Mouse (Mus musculus): Measurements from ENCODE around the gene St8sia1. TPM values are rescaled to one million over a fixed set of nuclear protein-coding genes. Genes with fewer than 3 reads are reported as not detected.

The St8sia1 gene
- polyA plus RNA-seq, 1 experiment = not detected

DNA sequence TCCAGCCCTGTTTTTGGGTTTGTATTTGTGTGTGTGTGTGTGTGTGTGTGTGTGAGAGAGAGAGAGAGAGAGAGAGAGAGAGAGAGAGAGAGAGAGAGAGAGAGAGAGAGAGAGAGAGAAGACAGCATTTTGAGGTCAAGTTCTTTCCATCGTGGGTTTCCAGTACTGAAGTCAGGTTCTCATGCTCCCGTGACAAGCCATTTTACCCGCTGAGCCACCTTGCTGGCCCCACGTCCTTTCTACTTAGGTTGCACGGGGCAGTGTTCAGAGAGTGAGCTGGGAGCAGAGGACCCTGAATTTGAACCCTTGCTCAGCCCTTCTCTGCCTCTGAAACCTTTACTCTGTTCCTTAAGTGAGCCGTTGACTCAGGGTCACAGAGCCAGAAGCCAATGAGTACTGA lies 17.2 kb downstream of the St8sia1 start:
- WGBS = 86% methylated on average over 6 of the region's 6 CpGs
- Histone ChIP-seq H3K4me1 (ENCODE audit: control insufficient read depth, insufficient read depth, low read length) (peaks cover 12% of the 10 kb centered on the region), H3K4me3 (ENCODE audit: insufficient read depth, low read depth, low read length) (no peak overlapping the region), H3K27ac (ENCODE audit: insufficient read depth, low read depth, low read length) (no peak overlapping the region)
- TF ChIP-seq CTCF (IDR thresholded peaks at IDR 0.05; ENCODE audit: insufficient read depth, low read depth, low read length) = no peak
- no peak for TF ChIP-seq POLR2A (IDR thresholded peaks at IDR 0.05; ENCODE audit: insufficient read depth, low read depth, low read length)

DNA sequence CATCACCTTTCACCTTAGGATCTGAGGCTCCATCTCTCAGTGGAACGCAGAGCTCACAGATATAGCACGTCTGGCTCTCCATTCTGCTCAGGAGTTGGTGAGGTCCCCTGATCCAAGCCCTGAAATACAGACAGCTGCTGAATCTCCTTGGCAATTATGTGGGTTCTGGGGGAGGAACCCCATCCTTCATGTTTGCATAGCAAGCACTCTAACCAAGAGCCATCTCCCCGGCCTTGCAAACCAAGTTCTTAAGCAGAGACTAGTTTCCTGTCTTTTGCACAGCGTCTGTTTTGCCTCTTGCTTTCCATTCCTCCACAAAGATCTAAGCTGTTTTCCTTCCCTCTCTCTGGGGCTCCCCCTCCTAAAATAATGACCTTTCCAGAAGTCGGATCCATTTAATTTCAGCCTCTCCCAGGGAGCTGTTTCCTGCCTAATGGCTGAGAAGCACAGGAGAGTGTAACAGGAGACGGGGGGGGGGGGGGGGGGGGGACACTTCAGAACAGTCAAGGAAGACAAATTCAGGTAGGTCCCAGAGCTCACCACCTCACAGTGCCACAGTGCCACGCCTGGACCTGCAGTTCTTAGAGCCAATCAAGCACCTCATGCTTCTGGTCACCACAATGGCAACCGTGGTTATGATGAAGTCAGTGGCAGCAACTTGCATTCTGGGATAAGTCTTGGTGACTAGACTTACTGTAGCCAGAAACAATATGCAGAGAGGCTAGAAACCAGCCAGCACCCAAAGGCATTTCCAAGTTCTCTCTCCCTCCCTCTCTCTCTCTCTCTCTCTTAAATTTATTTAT lies 18.0 kb downstream of the St8sia1 start:
- 76% methylated on average over 8 of the region's 8 CpGs for WGBS
- peaks cover 12% of the 10 kb centered on the region for H3K4me1 ChIP-seq (ENCODE audit: control insufficient read depth, insufficient read depth, low read length)
- H3K4me3 ChIP-seq (ENCODE audit: insufficient read depth, low read depth, low read length) = no peak overlapping the region
- no peak overlapping the region for H3K27ac ChIP-seq (ENCODE audit: insufficient read depth, low read depth, low read length)
- TF ChIP-seq CTCF (IDR thresholded peaks at IDR 0.05; ENCODE audit: insufficient read depth, low read depth, low read length) = no peak
- TF ChIP-seq POLR2A (IDR thresholded peaks at IDR 0.05; ENCODE audit: insufficient read depth, low read depth, low read length) = no peak

DNA sequence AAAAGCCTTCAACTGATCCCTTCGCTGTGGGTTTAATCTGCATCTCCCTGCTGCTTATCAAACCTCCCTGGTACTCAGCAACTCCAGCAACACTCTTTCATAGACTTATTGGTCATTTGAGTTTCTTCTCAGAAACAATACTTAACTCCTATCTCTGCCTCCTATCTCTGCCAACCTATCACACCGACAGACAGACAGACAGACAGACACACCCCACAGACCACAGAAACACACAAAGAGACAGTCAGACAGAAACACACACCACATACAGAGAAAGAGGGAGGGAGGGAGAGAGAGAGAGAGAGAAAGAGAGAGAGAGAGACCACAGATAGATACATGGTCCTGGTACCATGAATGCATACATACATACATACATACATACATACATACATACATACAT lies 18.8 kb downstream of the St8sia1 start:
- Histone ChIP-seq H3K4me1 (ENCODE audit: control insufficient read depth, insufficient read depth, low read length) (peaks cover 12% of the 10 kb centered on the region), H3K27ac (ENCODE audit: insufficient read depth, low read depth, low read length) (no peak overlapping the region), H3K4me3 (ENCODE audit: insufficient read depth, low read depth, low read length) (no peak overlapping the region)
- 93% methylated on average over 2 of the region's 2 CpGs for WGBS
- TF ChIP-seq POLR2A (IDR thresholded peaks at IDR 0.05; ENCODE audit: insufficient read depth, low read depth, low read length) (no peak), CTCF (IDR thresholded peaks at IDR 0.05; ENCODE audit: insufficient read depth, low read depth, low read length) (no peak)

DNA sequence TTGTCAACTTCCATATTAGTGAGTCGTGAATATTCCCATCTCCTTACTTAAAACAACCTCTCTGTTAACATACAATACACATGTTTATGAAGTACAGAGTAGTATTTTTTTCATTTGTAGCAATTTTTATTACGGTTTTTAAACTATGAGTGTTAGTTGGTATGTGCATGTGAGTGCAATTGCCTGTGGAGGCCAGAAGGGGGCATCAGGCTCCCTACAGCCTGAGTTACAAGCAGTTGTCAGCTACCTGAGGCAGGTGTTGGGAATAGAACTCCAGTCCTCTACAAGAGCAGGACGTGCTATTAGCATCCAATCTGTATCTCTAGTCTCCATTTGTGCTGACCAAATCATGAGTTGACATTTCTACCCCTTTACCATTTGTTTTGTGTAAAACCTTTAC lies 19.8 kb downstream of the St8sia1 start:
- 98% methylated on average over 3 of the region's 3 CpGs for WGBS
- Histone ChIP-seq H3K4me3 (ENCODE audit: insufficient read depth, low read depth, low read length) (no peak overlapping the region), H3K27ac (ENCODE audit: insufficient read depth, low read depth, low read length) (no peak overlapping the region), H3K4me1 (ENCODE audit: control insufficient read depth, insufficient read depth, low read length) (peaks cover 12% of the 10 kb centered on the region)
- TF ChIP-seq POLR2A (IDR thresholded peaks at IDR 0.05; ENCODE audit: insufficient read depth, low read depth, low read length) (no peak), CTCF (IDR thresholded peaks at IDR 0.05; ENCODE audit: insufficient read depth, low read depth, low read length) (no peak)

DNA sequence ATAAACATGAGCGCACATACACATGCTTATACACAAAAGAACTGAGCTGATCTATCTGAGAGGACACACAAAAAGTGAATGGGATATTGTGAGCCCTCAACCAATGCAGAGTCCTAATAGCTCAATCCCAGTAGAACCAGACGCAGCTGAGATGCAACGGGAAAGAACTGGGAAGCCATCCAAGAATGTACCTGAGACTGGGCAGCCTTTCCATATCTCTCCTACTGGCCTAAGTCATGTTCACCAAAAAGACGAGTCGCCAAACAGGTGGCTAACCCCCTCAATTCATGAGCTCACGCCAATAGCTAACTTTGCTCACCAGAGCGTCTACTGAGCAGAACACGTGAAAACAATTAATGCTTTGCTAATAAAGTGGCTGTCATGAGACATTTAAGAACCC lies 20.8 kb downstream of the St8sia1 start:
- Histone ChIP-seq H3K4me1 (ENCODE audit: control insufficient read depth, insufficient read depth, low read length) (peaks cover 10% of the 10 kb centered on the region), H3K4me3 (ENCODE audit: insufficient read depth, low read depth, low read length) (no peak overlapping the region), H3K27ac (ENCODE audit: insufficient read depth, low read depth, low read length) (no peak overlapping the region)
- 89% methylated on average over 8 of the region's 8 CpGs for WGBS
- TF ChIP-seq CTCF (IDR thresholded peaks at IDR 0.05; ENCODE audit: insufficient read depth, low read depth, low read length) = no peak
- no peak for TF ChIP-seq POLR2A (IDR thresholded peaks at IDR 0.05; ENCODE audit: insufficient read depth, low read depth, low read length)

DNA sequence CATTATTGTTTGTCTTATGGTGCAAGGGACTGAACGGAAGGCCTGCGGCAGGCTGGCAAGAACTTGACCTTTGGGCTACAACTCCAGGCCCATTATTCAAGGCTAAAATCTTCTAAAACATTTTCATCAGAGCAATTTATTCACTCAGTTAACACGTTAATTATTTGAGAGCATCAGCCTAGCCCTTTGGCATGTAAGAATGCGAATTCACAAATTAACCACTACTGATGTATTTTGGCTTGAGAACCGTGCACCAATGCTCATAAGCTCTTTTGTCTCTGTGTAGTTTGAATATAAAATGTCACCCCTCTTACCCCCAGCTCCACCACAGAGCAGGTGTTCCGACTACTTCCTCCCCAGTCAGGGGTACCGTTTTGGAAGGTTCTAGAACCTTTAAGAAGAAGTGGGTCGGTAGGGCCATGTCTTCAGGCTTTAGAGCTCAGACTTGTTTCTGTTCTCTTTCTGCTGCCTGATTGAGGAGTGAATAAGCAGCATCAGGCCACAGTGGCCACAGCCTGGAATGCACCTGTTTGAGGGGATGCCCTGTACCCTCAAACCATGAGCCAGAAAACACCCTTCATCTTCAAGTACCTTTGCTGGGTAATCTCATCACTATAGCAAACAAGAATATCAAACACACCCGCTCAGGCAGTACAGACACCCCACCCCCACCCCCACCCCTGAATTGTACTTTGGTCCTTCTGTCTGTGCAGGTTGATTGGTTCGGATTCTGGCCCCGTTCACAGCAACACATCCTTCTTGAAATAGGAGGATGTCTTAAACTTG lies 22.5 kb downstream of the St8sia1 start:
- WGBS = 85% methylated on average over 11 of the region's 11 CpGs
- Histone ChIP-seq H3K4me3 (ENCODE audit: insufficient read depth, low read depth, low read length) (no peak overlapping the region), H3K27ac (ENCODE audit: insufficient read depth, low read depth, low read length) (no peak overlapping the region), H3K4me1 (ENCODE audit: control insufficient read depth, insufficient read depth, low read length) (peaks cover 8% of the 10 kb centered on the region)
- TF ChIP-seq POLR2A (IDR thresholded peaks at IDR 0.05; ENCODE audit: insufficient read depth, low read depth, low read length) = no peak
- TF ChIP-seq CTCF (IDR thresholded peaks at IDR 0.05; ENCODE audit: insufficient read depth, low read depth, low read length) = no peak

DNA sequence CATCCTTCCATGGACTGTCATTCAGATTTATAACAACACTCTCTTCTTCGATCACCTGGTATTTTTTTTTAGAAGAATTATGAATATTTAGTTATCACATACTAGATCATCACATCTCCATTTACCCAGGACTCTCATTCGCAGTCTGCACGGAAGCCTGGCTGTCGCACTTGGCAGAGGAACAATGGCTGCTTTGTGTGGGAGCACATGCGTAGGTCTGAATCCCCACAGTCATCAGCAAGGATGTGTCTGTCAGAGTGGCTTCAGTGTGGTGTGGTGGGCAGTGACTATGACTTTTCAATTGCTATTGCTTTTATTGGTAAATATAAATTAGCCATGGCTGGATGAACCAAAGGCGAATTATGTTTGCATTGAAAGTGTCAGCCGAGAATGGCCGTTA lies 23.2 kb downstream of the St8sia1 start:
- no peak overlapping the region for H3K27ac ChIP-seq (ENCODE audit: insufficient read depth, low read depth, low read length)
- 81% methylated on average over 8 of the region's 8 CpGs for whole genome bisulfite sequencing
- no peak for TF ChIP-seq CTCF (IDR thresholded peaks at IDR 0.05; ENCODE audit: insufficient read depth, low read depth, low read length)
- peaks cover 7% of the 10 kb centered on the region for H3K4me1 ChIP-seq (ENCODE audit: control insufficient read depth, insufficient read depth, low read length)
- no peak overlapping the region for H3K4me3 ChIP-seq (ENCODE audit: insufficient read depth, low read depth, low read length)

DNA sequence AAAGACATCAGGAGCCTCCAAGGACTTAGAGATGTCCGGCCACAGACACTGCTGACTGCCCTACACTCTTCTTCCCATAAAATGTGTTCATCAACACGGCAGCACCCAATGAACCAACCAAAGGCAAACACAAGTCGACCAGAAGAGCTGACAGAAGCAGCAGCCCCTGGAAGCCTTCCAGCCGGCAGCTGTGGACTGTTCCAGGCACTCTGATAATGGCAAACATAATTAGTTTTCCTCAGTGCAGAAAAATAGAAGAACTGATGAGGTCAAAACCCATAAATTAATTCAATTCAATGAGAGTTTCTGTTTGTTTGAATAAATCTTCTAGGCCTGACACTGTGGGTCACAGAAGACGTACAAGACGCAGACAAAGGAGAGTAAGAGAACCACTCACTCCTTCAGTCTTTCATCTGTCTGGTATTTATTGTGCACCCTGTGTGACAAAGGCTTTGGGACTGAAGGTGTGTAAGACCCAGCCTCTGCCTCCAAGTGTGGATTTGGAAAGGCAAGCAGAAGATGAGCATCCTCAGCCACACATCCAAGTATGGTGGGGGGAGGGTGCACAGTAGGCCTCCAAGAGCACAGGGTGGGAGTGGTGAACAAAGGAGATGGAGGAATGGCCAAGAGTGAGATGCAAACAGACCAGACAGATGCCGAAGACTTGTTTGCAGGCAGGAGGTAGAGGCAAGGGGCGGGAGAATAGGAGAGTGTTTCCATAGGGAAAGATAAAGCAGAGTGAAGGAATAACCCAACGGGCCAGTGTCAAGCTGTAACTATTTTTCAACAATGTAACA lies 25.5 kb downstream of the St8sia1 start:
- Histone ChIP-seq H3K4me3 (ENCODE audit: insufficient read depth, low read depth, low read length) (no peak overlapping the region), H3K27ac (ENCODE audit: insufficient read depth, low read depth, low read length) (no peak overlapping the region), H3K4me1 (ENCODE audit: control insufficient read depth, insufficient read depth, low read length) (peaks cover 5% of the 10 kb centered on the region)
- no peak for TF ChIP-seq CTCF (IDR thresholded peaks at IDR 0.05; ENCODE audit: insufficient read depth, low read depth, low read length)
- no peak for TF ChIP-seq POLR2A (IDR thresholded peaks at IDR 0.05; ENCODE audit: insufficient read depth, low read depth, low read length)
- 60% methylated on average over 9 of the region's 9 CpGs for WGBS

DNA sequence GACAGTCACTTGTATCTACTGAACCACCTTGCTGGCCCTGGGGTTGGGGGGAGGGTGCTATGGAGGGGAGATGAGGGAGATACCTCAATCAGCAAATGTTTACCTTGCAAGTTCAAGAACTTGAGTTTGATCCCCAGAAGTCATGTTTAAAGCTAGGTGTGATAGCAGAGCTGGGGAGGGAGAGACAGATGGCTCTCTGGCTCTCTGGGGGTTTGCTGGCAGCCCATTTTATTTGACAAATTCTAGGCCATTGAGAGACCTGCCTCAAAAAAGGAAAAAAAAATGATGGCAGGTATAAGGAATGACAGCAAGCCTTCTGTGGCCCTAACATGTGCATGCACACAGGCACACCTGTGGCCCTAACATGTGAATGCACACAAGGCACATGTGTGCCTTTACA lies 26.2 kb downstream of the St8sia1 start:
- no peak for TF ChIP-seq CTCF (IDR thresholded peaks at IDR 0.05; ENCODE audit: insufficient read depth, low read depth, low read length)
- TF ChIP-seq POLR2A (IDR thresholded peaks at IDR 0.05; ENCODE audit: insufficient read depth, low read depth, low read length) = no peak
- Histone ChIP-seq H3K27ac (ENCODE audit: insufficient read depth, low read depth, low read length) (no peak overlapping the region), H3K4me3 (ENCODE audit: insufficient read depth, low read depth, low read length) (no peak overlapping the region), H3K4me1 (ENCODE audit: control insufficient read depth, insufficient read depth, low read length) (peaks cover 5% of the 10 kb centered on the region)

Data from olfactory bulb, adult 2 months (tissue).